Mouse (Mus musculus): ENCODE measurements around the gene Adam33.

Adam33 gene

DNA sequence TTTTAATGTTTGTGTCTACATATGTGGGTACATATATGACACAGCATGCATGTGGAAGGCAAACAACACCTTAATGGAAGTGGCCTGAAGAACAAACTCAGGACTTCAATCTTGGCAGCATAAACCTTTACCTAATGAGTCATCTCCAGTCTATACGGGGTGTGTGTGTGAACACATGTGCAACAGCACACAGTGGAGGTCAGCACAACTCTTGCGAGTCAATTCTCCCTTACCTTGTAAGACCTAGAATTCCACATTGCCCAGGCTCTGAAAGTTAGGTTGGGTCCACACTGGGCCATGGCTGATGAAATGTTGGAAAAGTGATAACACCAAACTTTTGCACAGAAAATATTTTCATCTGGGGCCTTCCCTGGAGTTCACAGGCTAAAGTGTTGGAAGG lies 33.1 kb downstream of the Adam33 start:
- DNase-seq (ENCODE audit: extremely low read depth, low read depth, low spot score), result no peak

DNA sequence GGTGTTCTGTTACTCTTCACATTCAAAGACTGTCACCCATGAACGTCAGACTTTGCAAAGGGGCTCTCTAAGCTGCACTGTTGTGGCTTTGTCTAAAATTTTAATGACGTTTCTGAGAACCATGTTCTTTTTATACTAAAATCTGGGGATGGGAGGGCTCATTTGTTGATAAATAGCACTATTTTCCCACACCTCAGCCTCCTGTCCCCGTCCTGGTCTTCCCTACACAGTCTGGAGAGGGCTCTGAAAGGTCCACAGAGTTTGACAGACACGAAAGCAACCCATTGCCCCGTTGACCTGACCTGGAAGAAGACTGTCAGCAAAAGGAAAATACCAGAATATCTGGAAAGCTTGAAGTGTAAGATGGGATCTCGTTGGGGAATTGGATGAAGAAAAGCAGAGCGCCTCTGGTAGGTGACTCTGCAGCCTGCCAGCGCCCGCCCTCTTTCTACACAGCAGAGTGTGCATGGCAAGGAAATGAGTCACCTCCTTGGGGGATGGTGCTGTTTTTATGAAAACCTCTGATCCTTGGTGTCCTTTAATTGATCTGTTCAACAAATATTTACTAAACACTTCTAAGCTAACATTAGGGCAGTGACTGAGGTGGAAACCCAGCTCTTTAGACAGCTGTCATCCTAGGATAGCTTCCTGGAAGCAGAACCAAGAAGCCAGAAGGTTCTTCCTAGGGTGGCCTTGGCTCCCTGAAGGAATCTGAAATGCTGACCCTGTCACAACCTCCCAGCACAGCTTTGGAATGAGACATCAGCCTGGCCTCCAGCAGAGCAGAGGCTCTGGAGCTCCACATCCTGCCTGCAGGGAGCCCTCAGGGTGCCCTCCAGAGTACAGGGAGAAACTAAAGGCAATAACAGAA lies 34.3 kb downstream of the Adam33 start:
- DNase-seq (ENCODE audit: extremely low read depth, low read depth, low spot score), result no peak

DNA sequence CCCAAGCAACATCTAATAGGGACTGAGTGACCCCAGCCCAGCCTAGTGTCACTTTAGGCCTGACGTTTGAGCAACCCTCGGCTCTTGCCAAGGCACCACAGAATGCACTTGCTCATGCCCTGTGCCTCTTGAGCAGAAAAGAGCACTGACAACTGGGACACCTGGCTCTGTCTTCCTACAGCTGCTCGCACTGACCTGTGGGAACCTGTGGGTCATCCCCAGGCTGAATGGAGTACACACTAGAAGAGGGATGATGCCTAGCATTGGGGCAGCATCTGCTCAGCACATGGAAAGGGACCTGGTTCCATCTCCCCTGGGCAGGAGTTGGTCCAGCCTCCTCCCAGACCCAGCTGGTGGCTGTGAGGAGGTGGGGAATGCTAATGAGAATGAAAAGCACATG lies 36.7 kb downstream of the Adam33 start:
- no peak for DNase-seq (ENCODE audit: extremely low read depth, low read depth, low spot score)

GRCm38 (mm10) chr2:131025230-131025629 lies 38.4 kb downstream of the Adam33 start:
- no peak for DNase-seq (ENCODE audit: extremely low read depth, low read depth, low spot score)

DNA sequence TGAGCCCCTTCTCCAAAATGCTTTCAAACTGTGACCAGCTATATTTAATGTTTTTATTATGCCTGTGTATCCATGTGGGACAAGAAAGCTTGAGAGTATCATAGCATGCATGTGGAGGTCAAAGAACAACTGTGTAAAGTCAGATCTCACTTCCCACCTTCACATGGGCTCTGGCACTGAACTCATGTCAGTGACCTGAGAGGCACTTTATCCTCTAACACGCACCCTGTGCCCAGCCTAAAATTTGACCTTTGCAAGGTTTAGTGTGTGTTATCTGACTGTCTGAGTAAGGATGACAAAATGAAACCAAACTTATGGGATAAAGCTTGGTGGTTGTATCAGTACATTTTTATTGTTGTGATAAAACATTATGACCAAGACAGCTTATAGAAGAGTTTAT lies 53.0 kb downstream of the Adam33 start:
- DNase-seq (ENCODE audit: extremely low read depth, low read depth, low spot score), result no peak

GRCm38 (mm10) chr2:131009123-131009522 lies 54.5 kb downstream of the Adam33 start:
- DNase-seq (ENCODE audit: extremely low read depth, low read depth, low spot score), result no peak
